Mouse (Mus musculus) cerebellum, postnatal 14 days (tissue): ENCODE results near the gene Gm11562.
"Not testable (repeated sequence)": the region's sequence is repeated elsewhere in the genome, so short reads cannot be mapped to it uniquely, and the experiment has no call there.

Experiments used
- DNase-seq, 2 experiments: peaks; one replicate each; pipeline ENCODE4 v3.0.0; 2021; ENCODE audit warnings: mixed read lengths in 2 of 2

Gm11562 gene

GRCm38 (mm10) chr11:99620335-99620734 is at the start of gene Gm11562:
Gene Gm11562, minus strand, starts transcription at chr11:99620435.
- no peak for DNase-seq

- DNase-seq, result no peak
Measured at GRCm38 (mm10) chr11:99665860-99666259, 45.6 kb upstream of the Gm11562 start, which contains the start of gene Krtap4-6. Gene Krtap4-6, minus strand, starts transcription at chr11:99665960.

- DNase-seq, result no peak
Measured at GRCm38 (mm10) chr11:99662802-99663201, 42.6 kb upstream of the Gm11562 start.

- DNase-seq, result no peak
Measured at GRCm38 (mm10) chr11:99659256-99659655, 39.0 kb upstream of the Gm11562 start.

GRCm38 (mm10) chr11:99658467-99659010 is 38.3 kb upstream of the Gm11562 start, which contains the start of gene Gm11563:
Gene Gm11563, minus strand, starts transcription at chr11:99658960.
- not testable (repeated sequence) for DNase-seq

- no peak for DNase-seq
Measured at GRCm38 (mm10) chr11:99657051-99657450, 36.8 kb upstream of the Gm11562 start.

- no peak for DNase-seq
Measured at GRCm38 (mm10) chr11:99650136-99650535, 29.9 kb upstream of the Gm11562 start, which contains the start of gene Gm11555. Gene Gm11555, minus strand, starts transcription at chr11:99650236.

GRCm38 (mm10) chr11:99646444-99646843 is 26.2 kb upstream of the Gm11562 start:
- DNase-seq, result peak; percentile 10 to 14

GRCm38 (mm10) chr11:99644351-99644750 is 24.1 kb upstream of the Gm11562 start:
- DNase-seq, result no peak

GRCm38 (mm10) chr11:99643635-99644139 is 23.5 kb upstream of the Gm11562 start, which contains the start of gene Krtap4-7:
Gene Krtap4-7, minus strand, starts transcription at chr11:99644089.
- not testable (repeated sequence) for DNase-seq

GRCm38 (mm10) chr11:99640926-99641325 is 20.7 kb upstream of the Gm11562 start:
- no peak for DNase-seq

- DNase-seq, result no peak
Measured at GRCm38 (mm10) chr11:99637086-99637485, 16.9 kb upstream of the Gm11562 start.

- DNase-seq, result no peak
Measured at GRCm38 (mm10) chr11:99634653-99635134, 14.5 kb upstream of the Gm11562 start, which contains the start of gene Krtap4-2. Gene Krtap4-2, minus strand, starts transcription at chr11:99635084.

GRCm38 (mm10) chr11:99633293-99633692 is 13.1 kb upstream of the Gm11562 start:
- DNase-seq, result no peak

GRCm38 (mm10) chr11:99630890-99631289 is 10.7 kb upstream of the Gm11562 start:
- no peak for DNase-seq

- DNase-seq, result no peak
Measured at GRCm38 (mm10) chr11:99628138-99628537, 7.9 kb upstream of the Gm11562 start, which contains the start of gene Krtap4-1. Gene Krtap4-1, minus strand, starts transcription at chr11:99628238.

- no peak for DNase-seq
Measured at GRCm38 (mm10) chr11:99614796-99615363, 5.4 kb downstream of the Gm11562 start, which contains the start of gene Krtap2-4. Gene Krtap2-4, minus strand, starts transcription at chr11:99614846.

GRCm38 (mm10) chr11:99610089-99610488 is 10.1 kb downstream of the Gm11562 start, which contains the start of gene Gm11937:
Gene Gm11937, minus strand, starts transcription at chr11:99610189.
- DNase-seq, result not testable (repeated sequence)

- peak; percentile 4 to 25 for DNase-seq
Measured at GRCm38 (mm10) chr11:99609126-99609525, 11.1 kb downstream of the Gm11562 start.

GRCm38 (mm10) chr11:99603208-99603607 is 17.0 kb downstream of the Gm11562 start, which contains the start of gene Gm11938:
Gene Gm11938, minus strand, starts transcription at chr11:99603308.
- not testable (repeated sequence) for DNase-seq

GRCm38 (mm10) chr11:99597742-99598141 is 22.5 kb downstream of the Gm11562 start, which contains the start of gene Krtap9-3:
Gene Krtap9-3, minus strand, starts transcription at chr11:99598105.
- DNase-seq, result not testable (repeated sequence)

GRCm38 (mm10) chr11:99590981-99591380 is 29.3 kb downstream of the Gm11562 start, which contains the start of gene Krtap1-3:
Gene Krtap1-3, minus strand, starts transcription at chr11:99591339.
- no peak for DNase-seq

GRCm38 (mm10) chr11:99585096-99585495 is 35.1 kb downstream of the Gm11562 start:
- DNase-seq, result no peak
